Mouse (Mus musculus) urinary bladder, adult 2 months (tissue): ENCODE results near the gene Olfr478. TPM values are rescaled to one million over a fixed set of nuclear protein-coding genes. Genes with fewer than 3 reads are reported as not detected.
"Not testable (repeated sequence)": the region's sequence is repeated elsewhere in the genome, so short reads cannot be mapped to it uniquely, and the experiment has no call there.

Source experiments
- DNase-seq: peaks from one replicate; pipeline ENCODE4 v3.0.0; 2022; ENCODE audit warnings: low spot score
- polyA plus RNA-seq: library from polyadenylated mRNA; depleted of rRNA; stranded (reverse); fragments of >200 nt; gene quantifications from 2 replicates; pipeline ENCODE4 v1.2.3, GENCODE M21; 2012; rRNA removed

The Olfr478 gene
- not detected in 2 replicates for polyA plus RNA-seq

GRCm38 (mm10) chr7:108033889-108034288 lies at the start of gene Olfr478:
Gene Olfr478, minus strand, starts transcription at chr7:108033989.
- DNase-seq, result no peak

- no peak for DNase-seq
Observed at GRCm38 (mm10) chr7:108079555-108079954, 45.8 kb upstream of the Olfr478 start, which contains the start of gene Olfr481. Gene Olfr481, plus strand, starts transcription at chr7:108079855.

GRCm38 (mm10) chr7:108067246-108067645 lies 33.5 kb upstream of the Olfr478 start, which contains the start of gene Olfr480:
Gene Olfr480, minus strand, starts transcription at chr7:108067346.
- DNase-seq, result no peak

- no peak for DNase-seq
Observed at GRCm38 (mm10) chr7:108050393-108050792, 16.6 kb upstream of the Olfr478 start, which contains the start of gene Olfr479. Gene Olfr479, plus strand, starts transcription at chr7:108050693.

DNA sequence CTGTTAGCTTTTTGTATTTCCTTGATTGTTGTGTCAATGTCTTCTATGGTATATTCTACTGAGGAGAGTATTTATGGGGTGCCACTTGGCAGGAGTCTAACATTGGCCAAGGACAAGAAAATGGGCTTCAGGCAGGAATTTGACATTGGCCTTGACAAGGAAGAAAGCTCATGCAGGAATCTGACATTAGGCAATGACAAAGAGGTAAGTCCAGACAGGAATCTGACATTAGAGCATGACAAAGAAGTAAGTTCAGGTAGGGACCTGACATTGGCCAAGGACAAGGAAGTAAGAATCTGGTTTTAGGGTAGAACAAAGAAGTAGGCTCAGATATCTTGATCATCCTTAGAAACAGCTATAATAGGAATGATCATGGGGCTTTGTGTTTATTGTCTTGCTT lies 19.5 kb downstream of the Olfr478 start:
- not testable (repeated sequence) for DNase-seq

- no peak for DNase-seq
Observed at GRCm38 (mm10) chr7:107986393-107986792, 47.4 kb downstream of the Olfr478 start, which contains the start of gene Olfr477. Gene Olfr477, plus strand, starts transcription at chr7:107986693.

Other genes with a start within 250 kb of the Olfr478 start
- not detected in 2 replicates for gene Ovch2, start 232.8 kb downstream of the Olfr478 start, polyA plus RNA-seq
- not detected in 2 replicates for gene Olfr467, start 221.7 kb downstream of the Olfr478 start, polyA plus RNA-seq
- gene Olfr469, start 208.4 kb downstream of the Olfr478 start, polyA plus RNA-seq, result not detected in 2 replicates
- gene Olfr470, start 186.5 kb downstream of the Olfr478 start, polyA plus RNA-seq, result not detected in 2 replicates
- gene Olfr472, start 136.1 kb downstream of the Olfr478 start, polyA plus RNA-seq, result not detected in 2 replicates
- not detected in 2 replicates for gene Olfr473, start 103.5 kb downstream of the Olfr478 start, polyA plus RNA-seq
- gene Olfr474, start 79.3 kb downstream of the Olfr478 start, polyA plus RNA-seq, result not detected in 2 replicates
- gene Olfr476, start 69.2 kb downstream of the Olfr478 start, polyA plus RNA-seq, result not detected in 2 replicates
- gene Olfr477, start 47.3 kb downstream of the Olfr478 start, polyA plus RNA-seq, result not detected in 2 replicates
- gene Olfr479, start 16.7 kb upstream of the Olfr478 start, polyA plus RNA-seq, result not detected in 2 replicates
- gene Olfr480, start 33.4 kb upstream of the Olfr478 start, polyA plus RNA-seq, result not detected in 2 replicates
- not detected in 2 replicates for gene Olfr481, start 45.9 kb upstream of the Olfr478 start, polyA plus RNA-seq
- gene Olfr482, start 63.6 kb upstream of the Olfr478 start, polyA plus RNA-seq, result 0.06 and 0.07 TPM in 2 replicates
- not detected in 2 replicates for gene Olfr483, start 66.9 kb upstream of the Olfr478 start, polyA plus RNA-seq
- gene Olfr484, start 93.5 kb upstream of the Olfr478 start, polyA plus RNA-seq, result not detected in 2 replicates
- not detected in 2 replicates for gene Olfr485, start 125.9 kb upstream of the Olfr478 start, polyA plus RNA-seq
- gene Olfr486, start 138.8 kb upstream of the Olfr478 start, polyA plus RNA-seq, result not detected in 2 replicates
- gene Olfr487, start 180.6 kb upstream of the Olfr478 start, polyA plus RNA-seq, result not detected in 2 replicates
- gene Olfr488, start 224.4 kb upstream of the Olfr478 start, polyA plus RNA-seq, result not detected in 2 replicates